Mouse (Mus musculus) ES-E14 (cell line): Measurements from ENCODE around the gene Lamc3.

Source experiments
- ZC3H11A ChIP-seq: IDR thresholded peaks from 2 replicates; pipeline ENCODE4 v1.6.1; 2012; ENCODE audit warnings: low read depth, mild to moderate bottlenecking, inconsistent platforms, low read length, borderline replicate concordance
- ZNF384 ChIP-seq: IDR thresholded peaks from 2 replicates; pipeline ENCODE4 v1.6.1; 2012; ENCODE audit warnings: low read depth, low read length, inconsistent platforms

DNA sequence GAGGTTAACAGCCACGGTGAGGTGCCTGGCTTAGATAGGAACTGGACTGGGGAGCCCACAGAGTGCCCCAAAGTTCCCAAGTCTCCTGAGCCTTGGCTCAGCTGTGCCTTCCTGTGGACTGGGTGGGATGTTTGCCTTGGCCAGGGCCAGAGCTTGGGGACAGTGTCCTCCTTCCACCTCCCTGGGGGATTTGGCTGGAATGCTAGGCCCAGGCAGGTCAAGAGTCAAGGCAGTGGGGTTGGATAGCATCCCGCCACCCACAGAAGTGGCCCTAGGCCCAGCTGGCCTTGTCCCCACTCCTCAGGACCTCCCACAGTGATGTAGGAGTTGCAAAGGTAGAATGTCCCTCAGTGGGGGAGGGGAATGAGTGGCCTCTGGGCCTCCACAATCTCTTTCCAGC, 4.1 kb downstream of the Lamc3 start:
- TF ChIP-seq ZC3H11A (no peak), ZNF384 (no peak)
